Mouse (Mus musculus) fat pad, adult 2 months (tissue): ENCODE results near the gene Pde4b.
"Not testable (repeated sequence)": the region's sequence is repeated elsewhere in the genome, so short reads cannot be mapped to it uniquely, and the experiment has no call there.

Experiments
- DNase-seq: peaks from one replicate; pipeline ENCODE4 v3.0.0-alpha.2; 2011; ENCODE audit warnings: low read depth, low spot score; ENCODE audit errors: extremely low read depth

Gene Pde4b

GRCm38 (mm10) chr4:102459216-102459999 is 372.1 kb downstream of the Pde4b start:
- DNase-seq = no peak

- no peak for DNase-seq
Observed at GRCm38 (mm10) chr4:102478104-102478503, 390.8 kb downstream of the Pde4b start.

GRCm38 (mm10) chr4:102478860-102479259 is 391.5 kb downstream of the Pde4b start:
- no peak for DNase-seq

- no peak for DNase-seq
Observed at GRCm38 (mm10) chr4:102480830-102481484, 393.6 kb downstream of the Pde4b start.

- DNase-seq = no peak
Observed at GRCm38 (mm10) chr4:102483354-102484018, 396.1 kb downstream of the Pde4b start.

- DNase-seq = no peak
Observed at GRCm38 (mm10) chr4:102484738-102485137, 397.4 kb downstream of the Pde4b start.

GRCm38 (mm10) chr4:102486134-102486920 is 399.0 kb downstream of the Pde4b start:
- DNase-seq = no peak

- no peak for DNase-seq
Observed at GRCm38 (mm10) chr4:102486921-102487240, 399.5 kb downstream of the Pde4b start.

GRCm38 (mm10) chr4:102488000-102488399 is 400.7 kb downstream of the Pde4b start:
- no peak for DNase-seq

- no peak for DNase-seq
Observed at GRCm38 (mm10) chr4:102491468-102492123, 404.3 kb downstream of the Pde4b start.

GRCm38 (mm10) chr4:102492911-102493310 is 405.6 kb downstream of the Pde4b start:
- DNase-seq = no peak

- no peak for DNase-seq
Observed at GRCm38 (mm10) chr4:102493342-102494128, 406.2 kb downstream of the Pde4b start.

- DNase-seq = not testable (repeated sequence)
Observed at GRCm38 (mm10) chr4:102494203-102494602, 406.9 kb downstream of the Pde4b start.

- no peak for DNase-seq
Observed at GRCm38 (mm10) chr4:102495001-102495400, 407.7 kb downstream of the Pde4b start.

GRCm38 (mm10) chr4:102495474-102495873 is 408.1 kb downstream of the Pde4b start:
- DNase-seq = no peak

- DNase-seq = no peak
Observed at GRCm38 (mm10) chr4:102496269-102497177, 409.2 kb downstream of the Pde4b start.

- DNase-seq = no peak
Observed at GRCm38 (mm10) chr4:102497221-102497620, 409.9 kb downstream of the Pde4b start.

GRCm38 (mm10) chr4:102498169-102498919 is 411.0 kb downstream of the Pde4b start:
- DNase-seq = no peak
